Mouse (Mus musculus): ENCODE measurements around the gene Alyref.

The Alyref gene

GRCm38 (mm10) chr11:120575940-120576339, 22.2 kb downstream of the Alyref start:
- TF ChIP-seq GATA4 (IDR thresholded peaks at IDR 0.05; ENCODE audit: insufficient replicate concordance, low read length) = no peak

DNA sequence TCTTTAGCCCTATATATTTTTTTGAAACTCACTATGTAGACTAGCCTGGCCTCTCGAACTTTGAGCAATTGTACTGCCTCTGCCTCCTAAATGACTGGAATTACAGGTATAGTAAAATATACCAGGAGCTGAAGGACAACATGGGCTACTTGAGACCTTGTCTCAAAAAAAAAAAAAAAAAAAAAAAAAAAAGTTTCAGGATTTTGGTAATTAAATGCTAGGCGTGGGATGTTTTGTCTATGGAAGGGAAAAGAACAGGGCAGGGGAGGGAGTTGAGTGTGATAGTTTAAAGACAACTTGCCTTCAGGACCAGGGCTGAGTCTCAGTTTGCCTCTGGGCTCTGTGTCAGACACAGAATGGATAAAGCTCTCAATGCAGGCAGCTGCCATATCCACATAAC, 23.1 kb downstream of the Alyref start:
- no peak for TF ChIP-seq GATA4 (IDR thresholded peaks at IDR 0.05; ENCODE audit: insufficient replicate concordance, low read length)

DNA sequence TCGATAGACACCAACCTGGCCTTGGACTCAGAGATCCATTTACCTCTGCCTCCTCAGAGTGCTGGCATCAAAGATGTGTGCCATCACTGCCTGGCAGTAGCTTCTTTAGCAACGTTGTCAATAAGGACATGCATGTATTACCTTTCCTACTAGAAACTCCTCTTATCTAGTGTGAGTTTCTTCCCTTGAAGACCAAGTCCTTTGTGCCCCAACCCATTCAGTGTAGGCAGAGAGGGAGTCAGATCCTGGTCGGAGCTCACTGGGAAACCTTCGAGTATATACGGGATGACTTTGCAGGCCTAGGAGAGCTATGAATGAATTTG, 23.9 kb downstream of the Alyref start:
- TF ChIP-seq GATA4 (IDR thresholded peaks at IDR 0.05; ENCODE audit: insufficient replicate concordance, low read length) = no peak

GRCm38 (mm10) chr11:120573585-120574277, 24.4 kb downstream of the Alyref start:
- no peak for TF ChIP-seq GATA4 (IDR thresholded peaks at IDR 0.05; ENCODE audit: insufficient replicate concordance, low read length)

DNA sequence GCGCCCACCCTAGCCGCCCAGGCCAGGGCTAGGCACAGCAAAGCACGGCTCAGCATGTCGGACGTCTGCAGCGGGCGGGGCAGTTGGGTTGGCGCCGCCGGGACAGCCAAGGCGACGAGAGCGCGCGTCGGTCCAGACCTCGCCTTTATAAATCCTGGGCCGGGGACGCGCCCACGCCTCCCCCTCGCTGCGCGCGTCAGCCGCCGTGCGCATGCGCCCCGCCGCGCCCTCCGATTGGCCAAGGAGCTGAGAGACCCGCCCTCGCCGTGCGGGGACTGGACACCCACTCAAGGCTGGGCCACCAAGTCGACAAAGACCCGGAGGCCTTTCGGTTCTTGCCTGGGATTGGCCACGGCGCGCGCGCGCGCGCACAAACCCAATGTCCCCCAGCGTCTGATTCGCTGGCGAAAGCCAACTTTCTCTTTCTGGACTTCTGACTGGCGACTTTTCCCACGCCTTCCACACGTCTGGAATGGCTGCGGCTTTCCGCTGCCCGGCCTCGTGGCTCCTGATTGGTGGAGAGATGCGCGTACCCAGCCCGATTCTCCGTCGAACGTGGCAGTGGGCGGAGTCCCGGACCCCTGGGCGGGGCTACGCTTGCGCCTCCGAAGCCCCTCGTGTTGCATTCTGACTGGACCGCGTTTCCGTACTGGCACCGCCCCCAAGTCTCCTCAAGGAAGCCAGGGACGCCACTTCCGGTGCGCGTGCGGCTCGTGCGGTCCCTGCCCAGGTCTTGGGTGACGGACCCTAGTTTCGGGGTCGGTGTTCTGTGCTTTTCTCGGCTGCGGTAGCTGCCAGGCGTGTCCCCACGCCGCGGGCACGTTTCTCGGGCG, 25.2 kb downstream of the Alyref start, which contains the start of gene P4hb:
Gene P4hb, minus strand, starts transcription at position 502 of the 833 bp plus-strand sequence.
- TF ChIP-seq GATA4 (IDR thresholded peaks at IDR 0.05; ENCODE audit: insufficient replicate concordance, low read length) = no peak

DNA sequence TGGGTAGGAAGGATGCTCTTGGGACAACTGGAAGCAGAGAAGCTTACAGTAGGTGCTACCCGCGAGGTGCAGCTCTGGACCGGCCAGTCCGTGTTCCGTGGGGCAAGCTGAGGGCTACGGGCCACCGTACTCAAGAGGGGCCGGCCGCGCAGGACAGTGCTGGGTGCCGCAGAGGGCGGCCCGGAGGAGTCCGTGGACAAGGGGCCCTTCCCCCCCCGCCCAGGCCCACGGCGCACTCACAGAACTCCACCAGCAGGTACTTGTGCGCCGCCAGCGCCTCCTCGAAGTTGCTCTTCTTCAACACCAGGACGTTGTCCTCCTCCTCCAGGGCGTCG, 25.8 kb downstream of the Alyref start:
- no peak for TF ChIP-seq GATA4 (IDR thresholded peaks at IDR 0.05; ENCODE audit: insufficient replicate concordance, low read length)

GRCm38 (mm10) chr11:120571754-120572416, 26.3 kb downstream of the Alyref start:
- TF ChIP-seq GATA4 (IDR thresholded peaks at IDR 0.05; ENCODE audit: insufficient replicate concordance, low read length) = no peak

DNA sequence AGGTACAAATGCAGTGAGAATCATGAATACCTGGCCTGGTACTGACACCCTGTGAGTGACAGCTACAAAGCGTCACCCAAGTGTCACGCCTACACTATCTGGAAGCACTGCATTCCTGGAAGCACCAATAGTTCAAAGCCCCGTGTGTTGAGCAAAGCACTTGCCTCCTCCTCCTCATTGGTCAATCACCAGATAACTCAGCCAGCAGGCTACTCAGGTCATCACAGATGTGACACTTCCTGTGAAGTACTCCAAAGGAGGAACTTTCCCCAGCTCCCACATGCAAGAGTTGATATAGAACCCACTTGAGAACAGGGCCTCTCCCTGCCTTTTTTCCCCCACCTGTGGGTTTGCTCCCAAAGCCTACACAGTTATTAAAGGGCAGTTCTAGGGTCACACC, 27.0 kb downstream of the Alyref start:
- peak; percentile 59; the same call in 1 of the 2 replicates for TF ChIP-seq GATA4 (IDR thresholded peaks at IDR 0.05; ENCODE audit: insufficient replicate concordance, low read length)

GRCm38 (mm10) chr11:120568324-120568723, 29.8 kb downstream of the Alyref start:
- no peak for TF ChIP-seq GATA4 (IDR thresholded peaks at IDR 0.05; ENCODE audit: insufficient replicate concordance, low read length)

DNA sequence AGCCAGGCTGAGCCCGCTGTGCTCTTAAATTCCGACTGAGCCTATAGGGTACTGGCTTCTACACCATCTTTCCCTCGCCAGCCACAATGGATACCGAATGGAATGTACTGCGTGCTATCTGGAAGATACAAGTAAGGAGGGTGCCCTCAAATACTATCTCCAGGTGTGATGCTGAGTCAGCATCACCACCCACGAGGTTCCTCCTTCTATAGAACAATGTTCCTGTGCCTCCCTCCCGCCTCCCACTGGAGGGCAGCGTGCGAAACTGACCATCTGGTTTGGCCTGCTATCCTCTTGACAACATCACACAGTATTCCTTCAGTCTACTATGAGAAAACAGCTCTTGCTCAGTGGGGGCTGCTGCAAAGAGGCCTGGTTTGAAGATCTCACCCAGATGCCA, 33.1 kb downstream of the Alyref start:
- TF ChIP-seq GATA4 (IDR thresholded peaks at IDR 0.05; ENCODE audit: insufficient replicate concordance, low read length) = no peak

DNA sequence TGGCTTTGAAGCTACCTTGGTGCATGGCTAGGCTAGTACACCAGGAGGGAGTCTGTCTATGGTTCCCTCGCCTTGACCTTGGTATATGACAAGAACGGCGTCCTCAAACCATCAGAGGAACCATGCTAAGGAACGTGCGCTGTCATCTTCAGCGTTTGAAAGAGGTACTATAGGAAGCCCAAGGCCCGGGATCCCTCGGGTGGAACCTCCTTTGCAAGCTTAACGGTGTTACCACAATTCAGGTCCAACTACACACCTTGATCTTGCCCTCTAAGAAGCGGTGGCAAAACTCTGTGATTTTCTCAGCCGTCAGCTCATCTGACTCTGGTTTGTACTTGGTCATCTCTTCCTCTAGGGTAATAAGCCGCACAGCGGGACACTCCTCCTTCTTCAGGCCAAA, 35.2 kb downstream of the Alyref start:
- no peak for TF ChIP-seq GATA4 (IDR thresholded peaks at IDR 0.05; ENCODE audit: insufficient replicate concordance, low read length)

GRCm38 (mm10) chr11:120560952-120561728, 37.0 kb downstream of the Alyref start:
- TF ChIP-seq GATA4 (IDR thresholded peaks at IDR 0.05; ENCODE audit: insufficient replicate concordance, low read length) = no peak

DNA sequence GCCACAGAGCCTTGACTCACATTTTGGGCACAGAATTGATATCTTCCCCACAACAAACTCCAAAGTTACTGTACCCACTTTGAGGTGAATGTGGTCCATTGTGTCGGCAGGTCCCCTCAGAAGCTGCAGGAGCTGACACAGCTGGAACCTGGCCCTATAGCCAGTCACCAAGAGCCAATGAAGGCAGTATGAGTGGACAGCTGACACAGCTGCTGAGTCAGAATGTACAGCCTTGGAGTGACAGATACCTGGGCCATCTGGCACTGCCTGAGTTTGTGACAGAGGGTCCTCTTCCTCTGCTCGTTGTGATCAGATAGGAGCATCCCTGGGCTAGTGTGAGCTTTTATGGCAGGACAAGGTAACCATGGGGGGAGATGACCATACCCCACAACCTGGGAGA, 42.9 kb downstream of the Alyref start:
- TF ChIP-seq GATA4 (IDR thresholded peaks at IDR 0.05; ENCODE audit: insufficient replicate concordance, low read length) = no peak

GRCm38 (mm10) chr11:120554834-120555233, 43.3 kb downstream of the Alyref start:
- TF ChIP-seq GATA4 (IDR thresholded peaks at IDR 0.05; ENCODE audit: insufficient replicate concordance, low read length) = no peak

DNA sequence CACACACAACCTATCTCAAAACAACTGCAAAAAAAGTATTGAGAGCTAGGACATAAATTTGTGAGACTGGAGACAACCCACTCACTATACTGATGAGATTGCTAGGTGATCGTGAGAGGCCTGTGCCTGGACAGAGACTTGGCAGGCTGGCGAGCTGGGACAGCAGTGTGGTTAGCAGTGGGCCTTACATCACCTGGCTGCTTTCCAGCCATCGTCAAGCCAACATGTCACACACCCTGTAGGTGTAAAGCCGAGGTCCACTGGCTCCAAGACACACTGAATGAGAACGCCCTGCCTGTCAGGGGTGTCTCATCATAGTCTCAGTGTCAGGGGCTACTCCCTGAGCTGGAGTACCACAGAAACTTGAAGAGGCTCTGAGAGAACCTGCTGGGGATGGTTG, 45.4 kb downstream of the Alyref start:
- no peak for TF ChIP-seq GATA4 (IDR thresholded peaks at IDR 0.05; ENCODE audit: insufficient replicate concordance, low read length)

All from liver, adult (tissue).